Mouse (Mus musculus) small intestine, adult 2 months (tissue): ENCODE measurements around the gene Apoe. TPM values are rescaled to one million over a fixed set of nuclear protein-coding genes. Genes with fewer than 3 reads are reported as not detected.

Experiments used
- H3K27ac ChIP-seq: fragments of 200-500 bp; 2 replicates; pipeline ENCODE4 v1.5.1; 2012; ENCODE audit warnings: low read depth, low read length, control low read depth, inconsistent platforms; ENCODE audit not compliant: insufficient read depth
- H3K27me3 ChIP-seq: fragments of 200-500 bp; 2 replicates; pipeline ENCODE4 v1.6.1; 2012; ENCODE audit warnings: mild to moderate bottlenecking, moderate library complexity, low read length, inconsistent platforms; ENCODE audit not compliant: control insufficient read depth, insufficient read depth
- H3K36me3 ChIP-seq: fragments of 200-500 bp; 2 replicates; pipeline ENCODE4 v1.6.1; 2012; ENCODE audit warnings: mild to moderate bottlenecking, low read length, control low read depth, inconsistent platforms; ENCODE audit not compliant: control insufficient read depth, insufficient read depth
- H3K4me1 ChIP-seq: fragments of 200-500 bp; 2 replicates; pipeline ENCODE4 v1.6.1; 2012; ENCODE audit warnings: low read length, inconsistent platforms, mixed read lengths; ENCODE audit not compliant: control insufficient read depth, insufficient read depth, insufficient read length
- H3K4me3 ChIP-seq: fragments of 200-500 bp; 2 replicates; pipeline ENCODE4 v1.5.1; 2012; ENCODE audit warnings: low read depth, mild to moderate bottlenecking, control low read depth, inconsistent platforms, low read length, moderate library complexity
- CTCF ChIP-seq: fragments of 200-500 bp; IDR thresholded peaks from 2 replicates; pipeline ENCODE4 v1.5.1; 2012; ENCODE audit warnings: low read depth, mild to moderate bottlenecking, control low read depth, inconsistent platforms, low read length, moderate library complexity, mixed read lengths; ENCODE audit not compliant: insufficient replicate concordance, insufficient read length; ENCODE audit errors: extremely low read depth
- POLR2A ChIP-seq: fragments of 200-500 bp; IDR thresholded peaks from 2 replicates; pipeline ENCODE4 v1.6.1; 2012; ENCODE audit warnings: low read depth, mild to moderate bottlenecking, control low read depth, inconsistent platforms, low read length, moderate library complexity
- WGBS: fragments of 180-500 bp; shearing (Covaris S2); methylation state at CpG from one replicate; pipeline ENCODE4 v1.1.7; 2018; 5-methylcytosine and 5-hydroxymethylcytosine counted together
- polyA plus RNA-seq: library from polyadenylated mRNA; depleted of rRNA; stranded (reverse); fragments of >200 nt; gene quantifications from 2 replicates; pipeline ENCODE4 v1.2.3, GENCODE M21; 2012; rRNA removed

Gene Apoe
- polyA plus RNA-seq, 1 experiment: 591 TPM

- Histone ChIP-seq H3K27me3 (no peaks in the 10 kb centered on the region), H3K36me3 (peaks cover 3% of the 10 kb centered on the region), H3K4me1 (peaks cover 7% of the 10 kb centered on the region; the same call in 1 of the 2 replicates), H3K4me3 (peak overlapping the region; percentile 95), H3K27ac (no peak overlapping the region)
- WGBS: 12% methylated on average over 8 of the region's 8 CpGs
- TF ChIP-seq CTCF (no peak), POLR2A (no peak)
Observed at GRCm38 (mm10) chr7:19663940-19664339, 35.0 kb downstream of the Apoe start.

GRCm38 (mm10) chr7:19652614-19653013, 46.4 kb downstream of the Apoe start:
- WGBS: 91% methylated on average over 2 of the region's 2 CpGs
- H3K27me3 ChIP-seq: no peaks in the 10 kb centered on the region
- no peak overlapping the region for H3K27ac ChIP-seq
- TF ChIP-seq CTCF: no peak
- TF ChIP-seq POLR2A: no peak
- H3K4me1 ChIP-seq: peaks cover 3% of the 10 kb centered on the region; the same call in 1 of the 2 replicates
- H3K4me3 ChIP-seq: no peak overlapping the region
- peaks cover 49% of the 10 kb centered on the region for H3K36me3 ChIP-seq

GRCm38 (mm10) chr7:19651063-19651786, 47.8 kb downstream of the Apoe start:
- H3K4me3 ChIP-seq: no peak overlapping the region
- no peaks in the 10 kb centered on the region for H3K27me3 ChIP-seq
- H3K36me3 ChIP-seq: peaks cover 56% of the 10 kb centered on the region
- 71% methylated on average over 6 of the region's 6 CpGs for WGBS
- TF ChIP-seq POLR2A (no peak), CTCF (no peak)
- no peak overlapping the region for H3K27ac ChIP-seq
- H3K4me1 ChIP-seq: peaks cover 3% of the 10 kb centered on the region; the same call in 1 of the 2 replicates

Other genes starting within 250 kb of the Apoe start
- gene Mark4, start 240.4 kb downstream of the Apoe start, polyA plus RNA-seq: 11.6 and 27.4 TPM in 2 replicates
- 6.5 and 12.0 TPM in 2 replicates for gene Exoc3l2, start 235.9 kb downstream of the Apoe start, polyA plus RNA-seq
- gene Bloc1s3, start 190.8 kb downstream of the Apoe start, polyA plus RNA-seq: 11.9 and 24.9 TPM in 2 replicates
- 56.3 and 120 TPM in 2 replicates for gene Trappc6a, start 190.8 kb downstream of the Apoe start, polyA plus RNA-seq
- 0.23 and 0.43 TPM in 2 replicates for gene Nkpd1, start 181.3 kb downstream of the Apoe start, polyA plus RNA-seq
- 57.9 and 115 TPM in 2 replicates for gene Ppp1r37, start 136.1 kb downstream of the Apoe start, polyA plus RNA-seq
- gene Zfp296, start 121.9 kb downstream of the Apoe start, polyA plus RNA-seq: 3.0 and 3.7 TPM in 2 replicates
- 85.5 and 146 TPM in 2 replicates for gene Gemin7, start 121.6 kb downstream of the Apoe start, polyA plus RNA-seq
- gene Clasrp, start 94.7 kb downstream of the Apoe start, polyA plus RNA-seq: 91.6 and 184 TPM in 2 replicates
- 47.2 and 144 TPM in 2 replicates for gene Relb, start 69.8 kb downstream of the Apoe start, polyA plus RNA-seq
- gene Clptm1, start 34.2 kb downstream of the Apoe start, polyA plus RNA-seq: 70.5 and 141 TPM in 2 replicates
- 1,337 and 1,661 TPM in 2 replicates for gene Apoc2, start 21.2 kb downstream of the Apoe start, polyA plus RNA-seq
- 0.37 and 0.69 TPM in 2 replicates for gene Gm44805, start 17.8 kb downstream of the Apoe start, polyA plus RNA-seq
- 0.33 and 1.4 TPM in 2 replicates for gene Apoc4, start 17.7 kb downstream of the Apoe start, polyA plus RNA-seq
- gene Apoc1, start 6.5 kb downstream of the Apoe start, polyA plus RNA-seq: not detected in 2 replicates
- gene Tomm40, start 16.2 kb upstream of the Apoe start, polyA plus RNA-seq: 62.8 and 72.9 TPM in 2 replicates
- 128 and 208 TPM in 2 replicates for gene Nectin2, start 51.3 kb upstream of the Apoe start, polyA plus RNA-seq
- gene Bcam, start 71.8 kb upstream of the Apoe start, polyA plus RNA-seq: 18.6 and 20.3 TPM in 2 replicates
- gene Cblc, start 97.6 kb upstream of the Apoe start, polyA plus RNA-seq: 56.7 and 145 TPM in 2 replicates
- gene Bcl3, start 123.6 kb upstream of the Apoe start, polyA plus RNA-seq: 169 and 226 TPM in 2 replicates
- 0.13 TPM in 1 of 2 replicates, not detected in the other for gene Gm19345, start 152.8 kb upstream of the Apoe start, polyA plus RNA-seq
- 0.47 and 1.3 TPM in 2 replicates for gene Ceacam16, start 162.1 kb upstream of the Apoe start, polyA plus RNA-seq
- gene Ceacam19, start 188.8 kb upstream of the Apoe start, polyA plus RNA-seq: not detected in 2 replicates
- gene Pvr, start 222.0 kb upstream of the Apoe start, polyA plus RNA-seq: 5.7 and 14.3 TPM in 2 replicates